Mouse (Mus musculus) G1E (cell line): Measurements from ENCODE around the gene C1qtnf1.

ENCODE experiments used
- CTCF ChIP-seq: IDR thresholded peaks from 2 replicates; pipeline ENCODE4 v1.5.1; 2012; ENCODE audit warnings: low read depth, low read length, inconsistent platforms, mixed read lengths
- TAL1 ChIP-seq: conservative IDR thresholded peaks from 2 replicates; pipeline ENCODE4 v1.6.1; 2012; ENCODE audit warnings: low read depth, low read length, inconsistent platforms, mixed read lengths

- TF ChIP-seq CTCF: no peak
- TF ChIP-seq TAL1: no peak
Observed at GRCm38 (mm10) chr11:118418834-118419504, 9.0 kb upstream of the C1qtnf1 start, which contains the start of gene Cant1.
